Comparison of ENCODE assay signal across 28 mouse cellular contexts in genomic region chr10:29180210-29180609, GRCm38 (mm10). TPM values are rescaled to one million over a fixed set of nuclear protein-coding genes. Genes with fewer than 3 reads are reported as not detected.
"Had no signal": no experiment of that assay in that cellular context is flagged by ENCODE, and none has a peak within 500 bp of the region (broad histone marks: within the 10 kb centered on the region; RNA-seq: fewer than 3 reads in every experiment).

No protein-coding gene starts in this region.

- H3K4me1 ChIP-seq: liver, embryonic 13.5 days; stomach, embryonic 15.5 days had no signal

- H3K9ac ChIP-seq: liver, embryonic 13.5 days; stomach, embryonic 15.5 days had no signal

- DNase-seq: kidney, adult 18-20 months; kidney, adult 9 months; kidney, postnatal 14 days; kidney, postnatal 4 days; layer of hippocampus, postnatal 36 days; liver, embryonic 13.5 days; lung, adult 2 months; lung, postnatal 14 days; lung, postnatal 4 days; midbrain, embryonic 14.5 days; retina, postnatal 1 day; right cerebral cortex, postnatal 25 days; spleen, adult 18-20 months; thymus, postnatal 25 days had no signal

- H3K36me3 ChIP-seq: liver, embryonic 13.5 days; stomach, embryonic 15.5 days had no signal

- H3K4me2 ChIP-seq: liver, embryonic 13.5 days; stomach, embryonic 15.5 days had no signal

- ATAC-seq: intestine, embryonic 16.5 days had no signal

- H3K27ac ChIP-seq: left cerebral cortex, adult 2 months; liver, embryonic 13.5 days; stomach, embryonic 15.5 days had no signal

- H3K9me3 ChIP-seq: liver, embryonic 13.5 days; stomach, embryonic 15.5 days had no signal

- H3K27me3 ChIP-seq: liver, embryonic 13.5 days; stomach, embryonic 15.5 days had no signal

- H3K4me3 ChIP-seq: left cerebral cortex, adult 2 months; liver, embryonic 13.5 days; myocyte; stomach, embryonic 15.5 days had no signal

RNA-seq across cellular contexts. Expression of gene Gm49353, which starts 18.5 kb away (rescaled TPM):
- total RNA-seq: liver, adult 2 months; megakaryocyte progenitor cell, adult 5-6 weeks; megakaryocyte-erythroid progenitor cell, adult 5-6 weeks; monocyte, adult 5-6 weeks had no signal
- polyA plus RNA-seq: kidney, embryonic 16.5 days; limb, embryonic 11.5 days; limb, embryonic 14.5 days; liver, adult 2 months; liver, embryonic 13.5 days; liver, embryonic 16.5 days; lung, adult 2 months; lung, embryonic 16.5 days; thymus, postnatal 0 days had no signal

RNA-seq across cellular contexts. Expression of gene 9330159F19Rik, which starts 31.2 kb away (rescaled TPM):
- total RNA-seq: megakaryocyte progenitor cell, adult 5-6 weeks; megakaryocyte-erythroid progenitor cell, adult 5-6 weeks; monocyte, adult 5-6 weeks had no signal
- polyA plus RNA-seq: liver, adult 2 months had no signal

RNA-seq across cellular contexts. Expression of gene Soga3, which starts 36.6 kb away (rescaled TPM):
- total RNA-seq: liver, adult 2 months; megakaryocyte progenitor cell, adult 5-6 weeks; megakaryocyte-erythroid progenitor cell, adult 5-6 weeks; monocyte, adult 5-6 weeks had no signal
- polyA plus RNA-seq: liver, adult 2 months had no signal
